Mouse (Mus musculus): ENCODE data around the gene Picalm.
"Not testable (repeated sequence)": the region's sequence is repeated elsewhere in the genome, so short reads cannot be mapped to it uniquely, and the experiment has no call there.

Gene Picalm

GRCm38 (mm10) chr7:90132322-90132721 lies 2.3 kb downstream of the Picalm start:
- DNase-seq: no peak

GRCm38 (mm10) chr7:90136736-90137135 lies 6.7 kb downstream of the Picalm start:
- no peak for DNase-seq

GRCm38 (mm10) chr7:90138359-90138758 lies 8.3 kb downstream of the Picalm start:
- no peak for DNase-seq

GRCm38 (mm10) chr7:90140290-90140689 lies 10.3 kb downstream of the Picalm start:
- no peak for DNase-seq

GRCm38 (mm10) chr7:90144275-90144674 lies 14.3 kb downstream of the Picalm start:
- DNase-seq: no peak

- DNase-seq: no peak
Measured at GRCm38 (mm10) chr7:90144971-90145370, 15.0 kb downstream of the Picalm start.

- DNase-seq: no peak
Measured at GRCm38 (mm10) chr7:90145376-90145775, 15.4 kb downstream of the Picalm start.

- DNase-seq: no peak
Measured at GRCm38 (mm10) chr7:90145897-90146296, 15.9 kb downstream of the Picalm start.

- DNase-seq: no peak
Measured at GRCm38 (mm10) chr7:90146321-90146720, 16.3 kb downstream of the Picalm start.

- no peak for DNase-seq
Measured at GRCm38 (mm10) chr7:90148023-90148422, 18.0 kb downstream of the Picalm start.

GRCm38 (mm10) chr7:90148516-90148915 lies 18.5 kb downstream of the Picalm start:
- no peak for DNase-seq

GRCm38 (mm10) chr7:90150311-90150710 lies 20.3 kb downstream of the Picalm start:
- peak; percentile 76 for DNase-seq

- DNase-seq: no peak
Measured at GRCm38 (mm10) chr7:90158034-90158433, 28.0 kb downstream of the Picalm start.

GRCm38 (mm10) chr7:90160598-90160997 lies 30.6 kb downstream of the Picalm start:
- DNase-seq: no peak

- no peak for DNase-seq
Measured at GRCm38 (mm10) chr7:90164276-90164675, 34.3 kb downstream of the Picalm start.

- DNase-seq: no peak
Measured at GRCm38 (mm10) chr7:90165970-90166369, 36.0 kb downstream of the Picalm start.

GRCm38 (mm10) chr7:90167777-90168176 lies 37.8 kb downstream of the Picalm start:
- DNase-seq: not testable (repeated sequence)

GRCm38 (mm10) chr7:90173778-90174177 lies 43.8 kb downstream of the Picalm start:
- no peak for DNase-seq

GRCm38 (mm10) chr7:90175576-90175975 lies 45.6 kb downstream of the Picalm start:
- DNase-seq: no peak

GRCm38 (mm10) chr7:90180635-90181034 lies 50.6 kb downstream of the Picalm start:
- DNase-seq: no peak

- DNase-seq: no peak
Measured at GRCm38 (mm10) chr7:90200251-90200650, 70.2 kb downstream of the Picalm start.

GRCm38 (mm10) chr7:90201877-90202465 lies 72.0 kb downstream of the Picalm start:
- no peak for DNase-seq

- no peak for DNase-seq
Measured at GRCm38 (mm10) chr7:90203914-90204313, 73.9 kb downstream of the Picalm start.

GRCm38 (mm10) chr7:90210116-90210515 lies 80.1 kb downstream of the Picalm start:
- DNase-seq: no peak

GRCm38 (mm10) chr7:90210947-90211346 lies 80.9 kb downstream of the Picalm start:
- DNase-seq: no peak
